Mouse (Mus musculus) heart, adult 18-20 months (tissue): ENCODE results near the gene Olfr322. TPM values are rescaled to one million over a fixed set of nuclear protein-coding genes. Genes with fewer than 3 reads are reported as not detected.

Source experiments
- total RNA-seq, 2 experiments: library from RNA; stranded (reverse); gene quantifications; 2 replicates each; pipeline ENCODE4 v1.2.3; 2021

The Olfr322 gene
- total RNA-seq, 2 experiments from 2014 or later, result not detected

Other genes starting within 250 kb of the Olfr322 start
- not detected for gene 1810065E05Rik, start 237.7 kb upstream of the Olfr322 start, total RNA-seq
- not detected for gene Gm12253, start 226.2 kb upstream of the Olfr322 start, total RNA-seq
- gene Lypd9, start 205.9 kb upstream of the Olfr322 start, total RNA-seq, result not detected
- not detected for gene Olfr30, start 196.5 kb upstream of the Olfr322 start, total RNA-seq
- gene Olfr332, start 166.2 kb upstream of the Olfr322 start, total RNA-seq, result not detected
- gene Olfr331, start 156.2 kb upstream of the Olfr322 start, total RNA-seq, result not detected
- not detected for gene Olfr330, start 123.9 kb upstream of the Olfr322 start, total RNA-seq
- not detected for gene Olfr329-ps, start 112.4 kb upstream of the Olfr322 start, total RNA-seq
- gene Olfr328, start 103.1 kb upstream of the Olfr322 start, total RNA-seq, result under 1 TPM in 1 of 2 experiments, not detected in 1; 0.10 TPM
- gene Olfr224, start 88.2 kb upstream of the Olfr322 start, total RNA-seq, result not detected
- not detected for gene Olfr325, start 81.1 kb upstream of the Olfr322 start, total RNA-seq
- gene Olfr324, start 63.7 kb upstream of the Olfr322 start, total RNA-seq, result not detected
- gene 2210407C18Rik, start 42.7 kb upstream of the Olfr322 start, total RNA-seq, result 1 to 10 TPM; 2.7 to 4.9 TPM
- not detected for gene Olfr323, start 28.3 kb upstream of the Olfr322 start, total RNA-seq
- gene Trim58, start 18.3 kb upstream of the Olfr322 start, total RNA-seq, result not detected
- not detected for gene Olfr320, start 22.3 kb downstream of the Olfr322 start, total RNA-seq
- not detected for gene Olfr319, start 40.4 kb downstream of the Olfr322 start, total RNA-seq
- gene Olfr318, start 65.2 kb downstream of the Olfr322 start, total RNA-seq, result not detected
- gene Olfr317, start 80.4 kb downstream of the Olfr322 start, total RNA-seq, result not detected
- gene Olfr316, start 94.0 kb downstream of the Olfr322 start, total RNA-seq, result not detected
- not detected for gene Olfr315, start 114.4 kb downstream of the Olfr322 start, total RNA-seq
- not detected for gene Olfr314, start 124.2 kb downstream of the Olfr322 start, total RNA-seq
- not detected for gene Fam183b, start 143.2 kb downstream of the Olfr322 start, total RNA-seq
- gene Olfr313, start 156.2 kb downstream of the Olfr322 start, total RNA-seq, result not detected
- not detected for gene Olfr312, start 170.5 kb downstream of the Olfr322 start, total RNA-seq
- not detected for gene Olfr311, start 180.5 kb downstream of the Olfr322 start, total RNA-seq
- gene Gm12258, start 188.4 kb downstream of the Olfr322 start, total RNA-seq, result 1 to 10 TPM in 1 of 2 experiments, under 1 TPM in 1; 0.92 to 1.9 TPM
- gene 2810021J22Rik, start 208.4 kb downstream of the Olfr322 start, total RNA-seq, result 1 to 10 TPM; 1.6 to 2.3 TPM
- 1 to 10 TPM; 2.6 to 2.7 TPM for gene Zfp39, start 245.4 kb downstream of the Olfr322 start, total RNA-seq